Mouse (Mus musculus): Measurements from ENCODE around the gene Rab8a. TPM values are rescaled to one million over a fixed set of nuclear protein-coding genes. Genes with fewer than 3 reads are reported as not detected.

The Rab8a gene
- polyA plus RNA-seq, 1 experiment: 122 TPM

GRCm38 (mm10) chr8:72121997-72122396 lies 39.0 kb upstream of the Rab8a start:
- Histone ChIP-seq H3K79me3 (ENCODE audit: low read depth) (no peaks in the 10 kb centered on the region), H3ac (ENCODE audit: control insufficient read depth, insufficient read length, low read depth) (no peak overlapping the region), H3K36me3 (ENCODE audit: control insufficient read depth, insufficient read depth) (no peaks in the 10 kb centered on the region), H3K79me2 (ENCODE audit: control insufficient read depth, insufficient read depth) (no peaks in the 10 kb centered on the region), H3K4me3 (ENCODE audit: insufficient read depth, poor library complexity, severe bottlenecking) (no peak overlapping the region), H3K27me3 (ENCODE audit: control insufficient read depth, insufficient read depth, insufficient read length) (no peaks in the 10 kb centered on the region)
- TF ChIP-seq CTCF (IDR thresholded peaks at IDR 0.05; ENCODE audit: control insufficient read depth, insufficient read depth, insufficient read length) (no peak), MYOG (IDR thresholded peaks at IDR 0.05; ENCODE audit: control insufficient read depth, extremely low read depth, insufficient read length) (no peak), CEBPB (IDR thresholded peaks at IDR 0.05; ENCODE audit: low read depth) (no peak), USF1 (IDR thresholded peaks at IDR 0.05; ENCODE audit: low read depth) (no peak), MYOD1 (IDR thresholded peaks at IDR 0.05; ENCODE audit: control insufficient read depth, insufficient read length, low read depth) (no peak), FOSL1 (IDR thresholded peaks at IDR 0.05; ENCODE audit: insufficient read depth, low read length, poor library complexity, severe bottlenecking) (no peak), MAX (IDR thresholded peaks at IDR 0.05) (no peak)

- H3K79me3 ChIP-seq (ENCODE audit: low read depth): no peaks in the 10 kb centered on the region
- H3K4me3 ChIP-seq (ENCODE audit: insufficient read depth, poor library complexity, severe bottlenecking): no peak overlapping the region
- H3K79me2 ChIP-seq (ENCODE audit: control insufficient read depth, insufficient read depth): no peaks in the 10 kb centered on the region
- no peak for TF ChIP-seq MYOD1 (IDR thresholded peaks at IDR 0.05; ENCODE audit: control insufficient read depth, insufficient read length, low read depth)
- H3ac ChIP-seq (ENCODE audit: control insufficient read depth, insufficient read length, low read depth): no peak overlapping the region
- H3K36me3 ChIP-seq (ENCODE audit: control insufficient read depth, insufficient read depth): no peaks in the 10 kb centered on the region
- no peaks in the 10 kb centered on the region for H3K27me3 ChIP-seq (ENCODE audit: control insufficient read depth, insufficient read depth, insufficient read length)
These were observed 33.2 kb upstream of the Rab8a start for GRCm38 (mm10) chr8:72127834-72128233.

DNA sequence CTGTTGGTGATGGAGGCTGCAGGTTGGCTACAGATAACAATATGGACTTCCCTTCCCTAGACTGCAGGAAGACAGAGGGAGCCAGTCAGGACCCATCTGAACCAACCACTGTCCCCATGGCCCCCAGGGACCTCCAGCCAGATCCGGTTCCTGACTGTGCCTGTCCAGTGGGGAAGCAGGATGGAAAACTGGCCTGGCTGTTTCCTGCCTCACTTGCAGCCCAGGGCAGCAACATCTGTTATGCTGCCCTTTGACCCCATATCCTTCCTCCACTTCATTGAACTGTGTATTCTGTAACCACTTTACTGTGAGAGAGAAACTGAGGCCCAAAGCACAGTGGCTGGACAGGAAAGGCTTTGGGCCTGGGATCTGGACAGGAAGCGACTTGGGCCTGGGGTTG lies 29.7 kb upstream of the Rab8a start:
- Histone ChIP-seq H3K36me3 (ENCODE audit: control insufficient read depth, insufficient read depth) (no peaks in the 10 kb centered on the region), H3ac (ENCODE audit: control insufficient read depth, insufficient read length, low read depth) (no peak overlapping the region), H3K4me3 (ENCODE audit: insufficient read depth, poor library complexity, severe bottlenecking) (no peak overlapping the region), H3K79me3 (ENCODE audit: low read depth) (peaks cover 5% of the 10 kb centered on the region), H3K27me3 (ENCODE audit: control insufficient read depth, insufficient read depth, insufficient read length) (no peaks in the 10 kb centered on the region), H3K79me2 (ENCODE audit: control insufficient read depth, insufficient read depth) (peaks cover 11% of the 10 kb centered on the region)
- TF ChIP-seq USF1 (IDR thresholded peaks at IDR 0.05; ENCODE audit: low read depth): no peak
- TF ChIP-seq MAX (IDR thresholded peaks at IDR 0.05): no peak
- TF ChIP-seq CTCF (IDR thresholded peaks at IDR 0.05; ENCODE audit: control insufficient read depth, insufficient read depth, insufficient read length): no peak
- TF ChIP-seq FOSL1 (IDR thresholded peaks at IDR 0.05; ENCODE audit: insufficient read depth, low read length, poor library complexity, severe bottlenecking): no peak
- TF ChIP-seq CEBPB (IDR thresholded peaks at IDR 0.05; ENCODE audit: low read depth): no peak
- no peak for TF ChIP-seq MYOG (IDR thresholded peaks at IDR 0.05; ENCODE audit: control insufficient read depth, extremely low read depth, insufficient read length)
- no peak for TF ChIP-seq MYOD1 (IDR thresholded peaks at IDR 0.05; ENCODE audit: control insufficient read depth, insufficient read length, low read depth)

- H3K79me3 ChIP-seq (ENCODE audit: low read depth): peaks cover 8% of the 10 kb centered on the region
- no peak for TF ChIP-seq MYOG (IDR thresholded peaks at IDR 0.05; ENCODE audit: control insufficient read depth, extremely low read depth, insufficient read length)
- no peak for TF ChIP-seq MAX (IDR thresholded peaks at IDR 0.05)
- TF ChIP-seq CEBPB (IDR thresholded peaks at IDR 0.05; ENCODE audit: low read depth): no peak
- TF ChIP-seq FOSL1 (IDR thresholded peaks at IDR 0.05; ENCODE audit: insufficient read depth, low read length, poor library complexity, severe bottlenecking): no peak
- TF ChIP-seq USF1 (IDR thresholded peaks at IDR 0.05; ENCODE audit: low read depth): no peak
- TF ChIP-seq MYOD1 (IDR thresholded peaks at IDR 0.05; ENCODE audit: control insufficient read depth, insufficient read length, low read depth): no peak
- TF ChIP-seq CTCF (IDR thresholded peaks at IDR 0.05; ENCODE audit: control insufficient read depth, insufficient read depth, insufficient read length): no peak
- H3K27me3 ChIP-seq (ENCODE audit: control insufficient read depth, insufficient read depth, insufficient read length): no peaks in the 10 kb centered on the region
- no peaks in the 10 kb centered on the region for H3K36me3 ChIP-seq (ENCODE audit: control insufficient read depth, insufficient read depth)
- H3K79me2 ChIP-seq (ENCODE audit: control insufficient read depth, insufficient read depth): peaks cover 17% of the 10 kb centered on the region
- H3K4me3 ChIP-seq (ENCODE audit: insufficient read depth, poor library complexity, severe bottlenecking): no peak overlapping the region
- no peak overlapping the region for H3ac ChIP-seq (ENCODE audit: control insufficient read depth, insufficient read length, low read depth)
These were observed 29.1 kb upstream of the Rab8a start for GRCm38 (mm10) chr8:72131901-72132300.

DNA sequence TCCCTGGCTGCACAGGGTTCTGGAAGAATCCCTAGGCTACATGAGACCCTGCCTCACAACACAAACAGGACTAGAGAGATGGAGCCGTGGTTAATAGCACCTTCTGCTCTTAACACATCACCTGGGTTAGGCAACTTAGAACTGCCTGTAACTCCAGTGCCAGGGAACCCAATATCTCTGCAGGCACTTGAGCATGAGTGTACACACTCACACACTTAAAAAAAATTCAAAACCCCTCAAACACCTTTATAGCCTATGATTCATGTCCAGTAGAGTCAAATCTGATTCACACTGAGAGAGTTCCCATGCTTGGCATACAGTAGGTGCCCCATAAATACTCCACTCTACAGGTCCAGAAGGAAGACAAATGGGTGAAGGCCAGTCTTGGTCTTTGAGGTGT lies 28.6 kb upstream of the Rab8a start:
- H3K79me2 ChIP-seq (ENCODE audit: control insufficient read depth, insufficient read depth): peaks cover 22% of the 10 kb centered on the region
- peaks cover 4% of the 10 kb centered on the region for H3K36me3 ChIP-seq (ENCODE audit: control insufficient read depth, insufficient read depth)
- no peak overlapping the region for H3K4me3 ChIP-seq (ENCODE audit: insufficient read depth, poor library complexity, severe bottlenecking)
- TF ChIP-seq MYOG (IDR thresholded peaks at IDR 0.05; ENCODE audit: control insufficient read depth, extremely low read depth, insufficient read length) (no peak), CEBPB (IDR thresholded peaks at IDR 0.05; ENCODE audit: low read depth) (no peak), MYOD1 (IDR thresholded peaks at IDR 0.05; ENCODE audit: control insufficient read depth, insufficient read length, low read depth) (no peak), FOSL1 (IDR thresholded peaks at IDR 0.05; ENCODE audit: insufficient read depth, low read length, poor library complexity, severe bottlenecking) (no peak), CTCF (IDR thresholded peaks at IDR 0.05; ENCODE audit: control insufficient read depth, insufficient read depth, insufficient read length) (no peak), USF1 (IDR thresholded peaks at IDR 0.05; ENCODE audit: low read depth) (no peak), MAX (IDR thresholded peaks at IDR 0.05) (no peak)
- H3K27me3 ChIP-seq (ENCODE audit: control insufficient read depth, insufficient read depth, insufficient read length): no peaks in the 10 kb centered on the region
- H3K79me3 ChIP-seq (ENCODE audit: low read depth): peaks cover 14% of the 10 kb centered on the region
- no peak overlapping the region for H3ac ChIP-seq (ENCODE audit: control insufficient read depth, insufficient read length, low read depth)

DNA sequence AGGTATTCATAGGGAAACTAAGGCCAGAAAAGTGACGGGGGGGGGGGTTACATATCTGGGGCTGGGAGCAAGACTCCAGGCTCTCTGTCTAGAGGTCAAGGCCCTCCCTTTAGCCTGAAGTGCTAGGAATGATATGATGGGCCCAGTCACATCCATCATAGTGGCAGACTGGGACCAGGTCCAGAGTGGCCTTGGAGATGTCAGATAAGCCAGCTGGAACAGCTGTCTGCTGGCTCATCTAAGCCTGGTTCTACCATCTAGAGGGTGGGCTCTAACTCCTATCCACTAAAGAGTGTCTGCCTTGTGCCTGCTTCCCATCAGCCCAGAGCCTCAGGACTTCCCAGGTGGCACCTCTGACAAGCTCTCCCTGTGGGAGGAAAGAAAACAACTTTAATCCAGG lies 28.1 kb upstream of the Rab8a start:
- H3K79me2 ChIP-seq (ENCODE audit: control insufficient read depth, insufficient read depth): peaks cover 27% of the 10 kb centered on the region
- H3K4me3 ChIP-seq (ENCODE audit: insufficient read depth, poor library complexity, severe bottlenecking): no peak overlapping the region
- peaks cover 18% of the 10 kb centered on the region for H3K79me3 ChIP-seq (ENCODE audit: low read depth)
- H3K27me3 ChIP-seq (ENCODE audit: control insufficient read depth, insufficient read depth, insufficient read length): no peaks in the 10 kb centered on the region
- H3ac ChIP-seq (ENCODE audit: control insufficient read depth, insufficient read length, low read depth): no peak overlapping the region
- no peak for TF ChIP-seq FOSL1 (IDR thresholded peaks at IDR 0.05; ENCODE audit: insufficient read depth, low read length, poor library complexity, severe bottlenecking)
- TF ChIP-seq CEBPB (IDR thresholded peaks at IDR 0.05; ENCODE audit: low read depth): no peak
- no peak for TF ChIP-seq MYOG (IDR thresholded peaks at IDR 0.05; ENCODE audit: control insufficient read depth, extremely low read depth, insufficient read length)
- TF ChIP-seq USF1 (IDR thresholded peaks at IDR 0.05; ENCODE audit: low read depth): no peak
- TF ChIP-seq CTCF (IDR thresholded peaks at IDR 0.05; ENCODE audit: control insufficient read depth, insufficient read depth, insufficient read length): no peak
- no peak for TF ChIP-seq MAX (IDR thresholded peaks at IDR 0.05)
- TF ChIP-seq MYOD1 (IDR thresholded peaks at IDR 0.05; ENCODE audit: control insufficient read depth, insufficient read length, low read depth): no peak
- H3K36me3 ChIP-seq (ENCODE audit: control insufficient read depth, insufficient read depth): peaks cover 9% of the 10 kb centered on the region

Measured in C2C12 (cell line).